Mouse (Mus musculus): ENCODE measurements around the gene Gm7929.
"Not testable (repeated sequence)": the region's sequence is repeated elsewhere in the genome, so short reads cannot be mapped to it uniquely, and the experiment has no call there.

Gene Gm7929

DNA sequence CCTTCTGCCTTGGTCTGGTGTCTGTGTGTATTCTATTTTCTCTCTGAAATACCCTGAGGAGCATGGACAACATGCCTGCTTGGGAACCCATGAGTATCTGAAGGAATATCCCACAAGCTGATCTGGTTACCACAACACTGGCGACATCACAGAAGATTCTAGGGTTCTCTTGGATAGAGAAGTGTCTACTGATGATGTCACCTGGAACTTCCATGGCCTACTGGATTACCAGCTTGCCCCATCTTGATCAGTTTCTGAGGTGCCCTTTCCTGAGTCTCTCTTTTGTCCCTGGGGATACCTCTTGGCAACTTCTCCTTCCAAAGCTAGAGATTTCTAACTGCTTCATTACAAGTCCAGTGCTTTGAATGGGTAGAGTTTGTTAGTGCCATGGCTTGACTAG is at the start of gene Gm7929:
TSS of gene Gm7929 (minus strand) at position 101 of the 400 bp plus-strand sequence.
- DNase-seq, result not testable (repeated sequence)

GRCm38 (mm10) chr14:41772341-41772740 is 21.9 kb upstream of the Gm7929 start, which contains the start of gene Gm47189:
Gene Gm47189, minus strand, starts transcription at chr14:41772441.
- DNase-seq, result not testable (repeated sequence)

DNA sequence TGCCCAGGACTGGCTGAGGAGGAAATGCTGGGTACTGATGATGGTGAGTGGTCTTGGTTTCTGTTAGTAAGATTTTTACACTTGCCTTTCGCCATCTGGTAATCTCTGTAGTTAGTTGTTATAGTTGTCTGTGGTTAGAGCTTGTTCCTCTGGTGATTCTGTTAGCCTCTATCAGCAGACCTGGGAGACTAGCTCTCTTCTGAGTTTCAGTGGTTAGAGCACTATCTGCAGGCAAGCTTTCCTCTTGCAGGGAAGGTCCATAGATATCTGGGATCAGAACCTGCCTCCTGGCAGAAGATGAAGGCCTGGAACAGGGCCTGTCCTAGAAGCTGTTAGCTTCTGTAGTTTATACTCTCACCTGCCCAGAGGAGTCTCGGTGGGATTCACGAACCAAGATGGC is 5.5 kb upstream of the Gm7929 start:
- not testable (repeated sequence) for DNase-seq

DNA sequence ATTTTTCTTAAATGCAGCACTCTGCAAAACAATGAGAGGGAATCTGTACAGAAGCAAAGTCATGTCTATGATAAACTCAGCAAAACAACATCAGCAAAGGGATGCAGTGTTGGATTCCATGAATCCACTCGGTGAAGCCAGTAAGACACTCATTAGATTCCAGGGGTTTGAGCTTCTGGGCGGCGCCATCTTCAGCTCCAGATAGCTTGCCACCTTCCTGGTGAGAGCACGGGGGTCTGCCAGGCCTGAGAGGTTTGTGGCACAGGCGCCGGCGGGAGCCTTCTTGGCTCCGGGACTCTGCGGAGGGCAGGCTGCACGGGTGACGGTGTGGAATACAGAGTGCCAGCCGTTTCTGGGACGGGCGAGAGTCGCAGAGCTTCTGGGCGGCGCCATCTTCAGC is 27.0 kb downstream of the Gm7929 start:
- DNase-seq, result not testable (repeated sequence)

DNA sequence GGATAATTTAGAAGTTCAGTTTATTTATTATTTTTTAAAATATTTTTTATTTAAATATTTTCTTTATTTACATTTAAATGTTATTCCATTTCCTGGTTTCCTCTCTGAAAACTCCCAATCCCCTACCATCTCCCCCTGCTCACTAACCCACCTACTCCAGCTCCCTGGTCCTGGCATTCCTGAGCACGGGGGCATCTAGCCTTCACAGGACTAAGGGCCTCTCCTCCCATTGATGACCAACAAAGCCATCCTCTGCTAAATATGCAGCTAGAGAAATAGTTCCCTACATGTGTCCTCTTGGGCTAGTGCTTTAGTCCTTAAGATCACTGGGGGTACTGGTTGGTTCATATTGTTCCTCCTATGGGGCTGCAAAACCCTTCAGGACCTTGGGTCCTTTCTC is 33.2 kb downstream of the Gm7929 start:
- not testable (repeated sequence) for DNase-seq

DNA sequence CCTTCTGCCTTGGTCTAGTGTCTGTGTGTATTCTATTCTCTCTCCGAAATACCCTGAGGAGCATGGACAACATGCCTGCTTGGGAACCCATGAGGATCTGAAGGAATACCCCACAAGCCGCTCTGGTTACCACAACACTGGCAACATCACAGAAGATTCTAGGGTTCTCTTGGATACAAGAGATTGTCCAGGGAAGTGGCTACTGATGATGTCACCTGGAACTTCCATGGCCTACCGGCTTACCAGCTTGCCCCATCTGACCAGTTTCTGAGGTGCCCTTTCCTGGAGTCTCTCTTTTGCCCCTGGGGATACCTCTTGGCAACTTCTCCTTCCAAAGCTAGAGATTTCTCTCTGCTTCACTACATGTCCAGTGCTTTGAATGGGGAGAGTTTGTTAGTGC is 48.6 kb downstream of the Gm7929 start, which contains the start of gene Gm8068:
TSS of gene Gm8068 (minus strand) at position 101 of the 400 bp plus-strand sequence.
- not testable (repeated sequence) for DNase-seq

All from cerebellum, adult 9-10 months (tissue).